Mouse (Mus musculus) forebrain, embryonic 16.5 days (tissue): ENCODE results near the gene Camkv. TPM values are rescaled to one million over a fixed set of nuclear protein-coding genes. Genes with fewer than 3 reads are reported as not detected.

ENCODE experiments used
- ATAC-seq: fragments of 200-750 bp; cut with Nextera tagmentation; 2 replicates; pipeline ENCODE4 v1.8.0; 2017; ENCODE audit warnings: mild to moderate bottlenecking, moderate library complexity
- H3K27ac ChIP-seq: fragments of 300-500 bp; sonication (generic); 2 replicates; pipeline ENCODE4 v1.5.1; 2014; ENCODE audit warnings: low read length, control low read depth
- H3K27me3 ChIP-seq: fragments of 300-500 bp; sonication (generic); replicated peaks from 2 replicates; pipeline ENCODE4 v1.6.1; 2014; ENCODE audit warnings: low read length; ENCODE audit not compliant: control insufficient read depth, insufficient read depth
- H3K36me3 ChIP-seq: fragments of 300-500 bp; sonication (generic); 2 replicates; pipeline ENCODE4 v1.6.1; 2014; ENCODE audit not compliant: control insufficient read depth, insufficient read depth
- H3K4me1 ChIP-seq: fragments of 300-500 bp; sonication (generic); replicated peaks from 2 replicates; pipeline ENCODE4 v1.6.1; 2014; ENCODE audit warnings: low read length; ENCODE audit not compliant: control insufficient read depth, insufficient read depth
- H3K4me2 ChIP-seq: fragments of 300-500 bp; sonication (generic); 2 replicates; pipeline ENCODE4 v1.6.1; 2014; ENCODE audit warnings: mild to moderate bottlenecking, low read length, control low read depth
- H3K4me3 ChIP-seq: fragments of 300-500 bp; sonication (generic); replicated peaks from 2 replicates; pipeline ENCODE4 v1.5.1; 2014; ENCODE audit warnings: mild to moderate bottlenecking, low read length, control low read depth
- H3K9ac ChIP-seq: fragments of 300-500 bp; sonication (generic); replicated peaks from 2 replicates; pipeline ENCODE4 v1.6.1; 2014; ENCODE audit warnings: low read depth, low read length, control low read depth
- H3K9me3 ChIP-seq: fragments of 300-500 bp; sonication (generic); 2 replicates; pipeline ENCODE4 v1.6.1; 2016; ENCODE audit warnings: low read length; ENCODE audit not compliant: control insufficient read depth
- WGBS: fragments of 180-500 bp; shearing (Covaris S2); extraction: QIAGEN DNeasy Blood & Tissue Kit; methylation state at CpG from one replicate; pipeline ENCODE4 v1.1.7; 2014; 5-methylcytosine and 5-hydroxymethylcytosine counted together
- polyA plus RNA-seq: library from polyadenylated mRNA; unstranded; fragments of >200 nt; fragmentation: Nextera tagmentation; extraction: Ambion mirVana; gene quantifications from 2 replicates; pipeline ENCODE4 v1.2.1, GENCODE M21; 2015

The Camkv gene
- polyA plus RNA-seq, 1 experiment from 2014 or later = 140 TPM

DNA sequence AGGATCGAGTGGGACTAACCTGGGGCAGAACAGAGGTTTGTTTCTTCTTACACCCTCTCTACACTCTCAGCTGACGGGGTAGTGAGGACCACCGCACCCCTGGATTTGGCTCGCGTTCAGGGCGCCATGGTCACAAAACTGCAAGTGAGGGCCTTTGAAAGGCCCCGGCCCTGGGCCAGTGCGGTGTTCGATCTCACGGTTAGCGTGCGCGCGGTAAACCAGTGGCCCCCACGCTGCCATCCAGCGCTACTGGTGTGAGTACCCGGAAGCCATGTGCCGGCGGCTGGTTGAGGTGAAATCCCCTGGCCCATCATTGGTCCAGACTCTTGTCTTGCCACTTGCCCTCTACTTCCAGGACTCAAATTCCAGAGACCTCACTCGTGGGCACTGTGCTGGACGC, 60.0 kb downstream of the Camkv start:
- H3K27me3 ChIP-seq = no peaks in the 10 kb centered on the region; the same call in 1 of the 2 replicates
- 94% methylated on average over 21 of the region's 21 CpGs for WGBS
- H3K27ac ChIP-seq = no peak overlapping the region
- no peaks in the 10 kb centered on the region for H3K36me3 ChIP-seq
- no peaks in the 10 kb centered on the region for H3K4me1 ChIP-seq
- H3K4me2 ChIP-seq = no peak overlapping the region
- H3K4me3 ChIP-seq = no peak overlapping the region
- ATAC-seq = no peak
- no peak overlapping the region for H3K9ac ChIP-seq
- no peaks in the 10 kb centered on the region for H3K9me3 ChIP-seq

DNA sequence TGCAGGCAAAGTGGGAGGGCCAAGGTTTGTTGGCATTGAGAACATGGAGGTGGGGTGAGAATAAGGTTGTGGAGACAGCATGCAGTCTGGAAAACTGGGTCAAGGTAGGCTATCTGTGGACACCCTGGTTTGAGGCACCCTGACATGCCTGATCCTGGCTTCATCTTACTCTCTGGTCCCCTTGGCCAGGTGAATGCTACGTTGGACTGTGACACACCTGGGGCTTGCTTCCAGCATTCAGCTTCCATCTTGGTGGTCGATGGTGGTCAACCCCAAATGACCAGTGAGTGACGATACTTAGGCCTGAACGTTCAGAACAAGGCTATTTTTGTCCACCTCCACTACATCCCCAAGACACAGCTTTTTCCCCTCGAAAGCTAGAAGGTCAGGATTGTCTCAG, 60.6 kb downstream of the Camkv start, which contains the start of gene Gm20662:
Gm20662 (plus strand) TSS at position 301 of the 400 bp plus-strand sequence.
- Histone ChIP-seq H3K4me3 (no peak within 1 kb of the TSS), H3K4me2 (no peak within 1 kb of the TSS), H3K27me3 (no peaks in the 10 kb centered on the region; the same call in 1 of the 2 replicates), H3K36me3 (no peaks in the 10 kb centered on the region), H3K9ac (no peak within 1 kb of the TSS), H3K9me3 (no peaks in the 10 kb centered on the region), H3K27ac (no peak within 1 kb of the TSS), H3K4me1 (no peaks in the 10 kb centered on the region)
- no peak for ATAC-seq
- WGBS = 91% methylated on average over 5 of the region's 5 CpGs

Other genes with a start within 250 kb of the Camkv start
- gene Sema3f, start 225.2 kb upstream of the Camkv start, polyA plus RNA-seq = 11.0 and 14.9 TPM in 2 replicates
- 294 and 303 TPM in 2 replicates for gene Rbm5, start 164.7 kb upstream of the Camkv start, polyA plus RNA-seq
- 115 and 140 TPM in 2 replicates for gene Rbm6, start 62.4 kb upstream of the Camkv start, polyA plus RNA-seq
- gene Mon1a, start 47.5 kb upstream of the Camkv start, polyA plus RNA-seq = 24.8 and 25.2 TPM in 2 replicates
- gene Mst1r, start 28.8 kb upstream of the Camkv start, polyA plus RNA-seq = 0.91 and 1.3 TPM in 2 replicates
- gene Actl11, start 7.2 kb upstream of the Camkv start, polyA plus RNA-seq = not detected in 2 replicates
- 14.2 and 17.1 TPM in 2 replicates for gene Traip, start 14.5 kb downstream of the Camkv start, polyA plus RNA-seq
- 3.2 and 3.7 TPM in 2 replicates for gene Uba7, start 39.8 kb downstream of the Camkv start, polyA plus RNA-seq
- gene Gm20661, start 47.4 kb downstream of the Camkv start, polyA plus RNA-seq = 0.65 and 0.92 TPM in 2 replicates
- gene Inka1, start 50.2 kb downstream of the Camkv start, polyA plus RNA-seq = 12.8 and 14.2 TPM in 2 replicates
- gene Cdhr4, start 56.8 kb downstream of the Camkv start, polyA plus RNA-seq = 1.2 TPM in 2 replicates
- gene Gm20662, start 60.7 kb downstream of the Camkv start, polyA plus RNA-seq = 0.67 and 1.4 TPM in 2 replicates
- gene Ip6k1, start 66.8 kb downstream of the Camkv start, polyA plus RNA-seq = 110 and 116 TPM in 2 replicates
- gene Gmppb, start 113.6 kb downstream of the Camkv start, polyA plus RNA-seq = 19.6 and 21.2 TPM in 2 replicates
- gene Amigo3, start 117.5 kb downstream of the Camkv start, polyA plus RNA-seq = 2.5 and 3.4 TPM in 2 replicates
- not detected in 2 replicates for gene Mst1, start 144.8 kb downstream of the Camkv start, polyA plus RNA-seq
- 44.5 and 53.1 TPM in 2 replicates for gene Rnf123, start 147.7 kb downstream of the Camkv start, polyA plus RNA-seq
- gene Apeh, start 158.9 kb downstream of the Camkv start, polyA plus RNA-seq = 41.3 and 46.2 TPM in 2 replicates